Mouse (Mus musculus) limb, embryonic 14.5 days (tissue): ENCODE results near the gene Creb3l2. TPM values are rescaled to one million over a fixed set of nuclear protein-coding genes. Genes with fewer than 3 reads are reported as not detected.
A peak's percentile ranks its signal among the peaks of the same experiment; 100 is the strongest.

Experiments
- ATAC-seq: fragments of 200-750 bp; cut with Nextera tagmentation; 2 replicates; pipeline ENCODE4 v1.8.0; 2017; ENCODE audit warnings: low read depth, moderate number of reproducible peaks, moderate TSS enrichment; ENCODE audit not compliant: low FRiP score
- DNase-seq: peaks from one replicate; pipeline ENCODE4 v3.0.0-alpha.2; 2015; ENCODE audit warnings: low spot score
- H3K27ac ChIP-seq: fragments of 300-500 bp; sonication (generic); replicated peaks from 2 replicates; pipeline ENCODE4 v1.5.1; 2014; ENCODE audit warnings: low read depth, mild to moderate bottlenecking, low read length, moderate library complexity, mixed read lengths
- H3K27me3 ChIP-seq: fragments of 300-500 bp; sonication (generic); 2 replicates; pipeline ENCODE4 v1.6.1; 2014; ENCODE audit warnings: low read length, mixed read lengths; ENCODE audit not compliant: control insufficient read depth, insufficient read depth
- H3K36me3 ChIP-seq: fragments of 300-500 bp; sonication (generic); 2 replicates; pipeline ENCODE4 v1.6.1; 2014; ENCODE audit warnings: mild to moderate bottlenecking, low read length, moderate library complexity, mixed read lengths; ENCODE audit not compliant: control insufficient read depth, insufficient read depth
- H3K4me1 ChIP-seq: fragments of 300-500 bp; sonication (generic); 2 replicates; pipeline ENCODE4 v1.6.1; 2014; ENCODE audit warnings: antibody characterized with exemption, low read length, mixed read lengths; ENCODE audit not compliant: control insufficient read depth, insufficient read depth
- H3K4me2 ChIP-seq: fragments of 300-500 bp; sonication (generic); replicated peaks from 2 replicates; pipeline ENCODE4 v1.6.1; 2014; ENCODE audit warnings: low read depth, mild to moderate bottlenecking, low read length, moderate library complexity; ENCODE audit not compliant: severe bottlenecking
- H3K4me3 ChIP-seq: fragments of 300-500 bp; sonication (generic); replicated peaks from 2 replicates; pipeline ENCODE4 v1.5.1; 2014; ENCODE audit warnings: low read length
- H3K9ac ChIP-seq: fragments of 300-500 bp; sonication (generic); 2 replicates; pipeline ENCODE4 v1.6.1; 2014; ENCODE audit warnings: mild to moderate bottlenecking, low read depth, low read length, moderate library complexity; ENCODE audit not compliant: severe bottlenecking
- H3K9me3 ChIP-seq: fragments of 300-500 bp; sonication (generic); 2 replicates; pipeline ENCODE4 v1.6.1; 2016; ENCODE audit warnings: low read length; ENCODE audit not compliant: control insufficient read depth
- POLR2A ChIP-seq: fragments of 200-500 bp; IDR thresholded peaks from 2 replicates; pipeline ENCODE4 v1.8.0; 2012; ENCODE audit warnings: inconsistent platforms, mild to moderate bottlenecking, moderate library complexity, borderline replicate concordance; ENCODE audit not compliant: insufficient read depth, insufficient read length; ENCODE audit errors: extremely low read depth
- WGBS: fragments of 180-500 bp; shearing (Covaris S2); extraction: QIAGEN DNeasy Blood & Tissue Kit; methylation state at CpG from one replicate; pipeline ENCODE4 v1.1.7; 2014; 5-methylcytosine and 5-hydroxymethylcytosine counted together
- polyA plus RNA-seq, 2 experiments: library from polyadenylated mRNA; depleted of rRNA in 1 of 2; stranded (reverse) in 1 of 2; unstranded in 1 of 2; fragments of >200 nt; fragmentation: Nextera tagmentation in 1 of 2; extraction: Ambion mirVana in 1 of 2; gene quantifications; 2 replicates each; pipeline versions ENCODE4 v1.2.1 to v1.2.3; 2012 to 2014

Gene Creb3l2
- polyA plus RNA-seq, 2 experiments: 44.4 to 51.7 TPM

DNA sequence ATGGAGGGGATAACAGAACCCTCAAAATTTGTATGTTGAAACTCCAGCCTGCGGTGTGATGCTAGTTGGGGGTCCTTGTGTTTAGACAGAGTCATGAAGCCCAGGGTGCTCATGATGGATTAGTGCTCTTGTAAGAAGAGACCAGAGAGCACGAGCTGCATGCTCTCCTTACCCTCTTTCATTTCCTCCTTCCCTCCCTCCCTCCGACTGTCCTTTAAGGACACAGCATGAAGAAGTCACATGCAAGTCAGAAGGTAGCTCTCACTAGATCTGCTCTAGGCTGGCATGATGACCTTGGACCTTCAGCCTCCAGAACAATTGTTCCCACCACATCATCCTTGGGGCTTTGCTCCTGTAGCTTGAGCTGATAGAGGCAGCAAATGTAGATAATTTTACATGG is 30.2 kb downstream of the Creb3l2 start:
- Histone ChIP-seq H3K36me3 (peaks cover 8% of the 10 kb centered on the region; the same call in 1 of the 2 replicates), H3K4me2 (no peak overlapping the region), H3K9ac (no peak overlapping the region), H3K27ac (peak overlapping the region; percentile 35; the same call in 1 of the 2 replicates), H3K4me1 (peaks cover 50% of the 10 kb centered on the region), H3K27me3 (no peaks in the 10 kb centered on the region), H3K9me3 (no peaks in the 10 kb centered on the region), H3K4me3 (no peak overlapping the region)
- no peak for ATAC-seq
- 63% methylated on average over 3 of the region's 3 CpGs for WGBS
- no peak for TF ChIP-seq POLR2A
- no peak for DNase-seq

DNA sequence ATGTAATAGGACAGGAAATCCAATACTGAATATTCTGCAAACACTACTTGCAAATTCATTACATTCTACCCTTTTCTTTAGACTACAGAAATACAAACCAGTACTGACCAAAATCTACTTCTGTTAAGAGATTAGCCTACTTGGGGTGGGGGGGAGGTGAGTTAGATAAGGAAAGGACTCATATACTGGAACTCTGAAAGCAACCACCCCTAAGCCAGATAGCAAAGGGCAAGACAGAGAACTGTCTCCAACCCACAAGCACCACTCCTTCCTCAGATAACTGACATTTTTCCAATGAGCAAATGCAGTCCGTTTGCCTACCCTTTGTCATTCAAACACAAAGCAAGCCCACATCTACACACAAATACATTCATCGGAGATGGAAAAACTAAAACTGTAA is 32.1 kb downstream of the Creb3l2 start:
- peaks cover 41% of the 10 kb centered on the region for H3K4me1 ChIP-seq
- WGBS: 89% methylated on average over 2 of the region's 2 CpGs
- H3K4me3 ChIP-seq: no peak overlapping the region
- H3K9ac ChIP-seq: no peak overlapping the region
- no peak for DNase-seq
- no peak overlapping the region for H3K4me2 ChIP-seq
- no peak for TF ChIP-seq POLR2A
- no peak overlapping the region for H3K27ac ChIP-seq
- no peaks in the 10 kb centered on the region for H3K27me3 ChIP-seq
- no peak for ATAC-seq
- H3K9me3 ChIP-seq: no peaks in the 10 kb centered on the region
- peaks cover 8% of the 10 kb centered on the region; the same call in 1 of the 2 replicates for H3K36me3 ChIP-seq

DNA sequence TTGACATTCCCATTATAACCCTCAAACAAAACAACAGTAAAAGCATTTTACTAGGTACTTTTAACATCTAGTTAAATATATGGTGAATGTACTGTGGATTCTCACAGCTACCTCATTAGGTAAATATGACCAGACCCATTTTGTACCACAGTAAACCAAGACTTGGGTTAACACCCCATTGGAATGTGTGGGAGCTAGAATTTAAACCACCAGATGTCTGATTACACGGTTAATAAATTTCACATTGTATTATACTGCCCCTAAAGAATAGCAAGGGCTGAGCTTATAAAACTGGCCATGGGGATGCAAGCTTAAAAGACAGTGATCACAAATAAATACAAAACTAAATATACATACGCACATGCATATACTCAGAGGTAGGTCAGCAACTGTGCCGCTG is 34.1 kb downstream of the Creb3l2 start:
- peak; percentile 58; the same call in 1 of the 2 replicates for ATAC-seq

DNA sequence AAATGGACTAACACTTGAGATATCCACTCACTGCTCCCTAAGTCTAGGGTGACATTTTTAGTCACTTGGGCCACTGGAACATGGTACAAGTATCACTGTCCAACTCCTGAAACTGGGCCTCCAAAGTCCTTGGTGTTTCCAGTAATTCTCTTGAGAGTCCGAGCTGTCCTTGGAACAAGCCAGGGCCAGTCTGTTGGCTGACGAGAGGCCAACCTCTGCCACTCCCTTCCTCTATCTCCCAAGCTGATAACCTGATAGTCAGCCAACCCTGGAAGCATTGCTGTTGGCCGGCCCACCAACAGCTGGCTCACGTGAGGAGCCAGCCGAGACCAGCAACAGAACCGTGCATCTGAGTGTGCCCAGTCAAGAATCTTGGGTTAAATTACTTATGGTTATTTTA is 35.0 kb downstream of the Creb3l2 start:
- no peak for TF ChIP-seq POLR2A
- peaks cover 8% of the 10 kb centered on the region; the same call in 1 of the 2 replicates for H3K36me3 ChIP-seq
- 86% methylated on average over 6 of the region's 6 CpGs for WGBS
- H3K27ac ChIP-seq: no peak overlapping the region
- H3K4me3 ChIP-seq: no peak overlapping the region
- H3K27me3 ChIP-seq: no peaks in the 10 kb centered on the region
- no peak for DNase-seq
- peaks cover 42% of the 10 kb centered on the region for H3K4me1 ChIP-seq
- no peak overlapping the region for H3K9ac ChIP-seq
- H3K4me2 ChIP-seq: no peak overlapping the region
- ATAC-seq: no peak
- H3K9me3 ChIP-seq: no peaks in the 10 kb centered on the region

More for the DNA sequence above, 34.1 kb downstream of the Creb3l2 start:
- Histone ChIP-seq H3K4me2 (no peak overlapping the region), H3K4me1 (peaks cover 43% of the 10 kb centered on the region), H3K9ac (no peak overlapping the region), H3K27ac (no peak overlapping the region), H3K36me3 (peaks cover 8% of the 10 kb centered on the region; the same call in 1 of the 2 replicates), H3K4me3 (no peak overlapping the region), H3K9me3 (no peaks in the 10 kb centered on the region), H3K27me3 (no peaks in the 10 kb centered on the region)
- 66% methylated on average over 3 of the region's 3 CpGs for WGBS
- no peak for TF ChIP-seq POLR2A
- no peak for DNase-seq

DNA sequence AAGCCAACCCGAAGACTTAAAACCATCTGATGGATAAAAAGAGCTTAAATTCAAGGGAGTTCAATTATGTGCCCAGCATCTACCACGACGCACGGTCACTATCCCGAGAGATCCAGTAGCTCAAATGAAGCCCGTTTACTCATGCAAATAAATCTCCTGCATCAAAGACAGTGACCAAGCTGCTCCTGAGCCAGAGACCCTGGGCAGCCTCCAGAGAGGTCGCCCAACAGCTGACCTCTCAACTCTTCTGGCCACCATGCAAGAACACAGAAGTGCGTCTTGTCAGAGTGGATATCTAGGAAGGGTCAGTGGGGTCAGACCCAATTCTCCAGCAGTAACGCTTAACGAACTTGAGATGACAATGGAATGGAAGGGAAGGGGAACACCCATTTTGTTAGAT is 35.9 kb downstream of the Creb3l2 start:
- Histone ChIP-seq H3K4me1 (peaks cover 42% of the 10 kb centered on the region), H3K4me2 (no peak overlapping the region), H3K9me3 (no peaks in the 10 kb centered on the region), H3K9ac (no peak overlapping the region), H3K4me3 (no peak overlapping the region), H3K27ac (no peak overlapping the region), H3K36me3 (peaks cover 5% of the 10 kb centered on the region; the same call in 1 of the 2 replicates), H3K27me3 (no peaks in the 10 kb centered on the region)
- DNase-seq: no peak
- 63% methylated on average over 10 of the region's 10 CpGs for WGBS
- no peak for TF ChIP-seq POLR2A
- ATAC-seq: no peak

DNA sequence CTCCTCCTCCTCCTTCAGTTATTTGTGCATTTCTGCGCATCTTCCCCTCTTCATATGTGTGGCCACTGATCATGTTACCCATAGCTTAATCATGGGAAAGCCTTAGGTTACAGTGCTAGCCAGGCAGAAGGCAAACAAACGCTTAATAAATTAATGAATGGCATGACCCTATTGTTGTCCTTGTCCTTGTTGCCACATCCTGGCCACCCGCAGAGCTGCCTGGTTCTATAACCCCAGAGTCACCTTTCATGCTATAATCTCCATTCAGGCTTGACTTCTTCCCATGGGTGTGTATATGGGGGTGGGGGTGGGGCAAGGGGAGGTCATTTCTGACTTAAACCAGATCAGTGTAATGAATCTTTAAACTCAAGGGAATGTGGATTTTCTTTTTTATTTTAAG is 37.6 kb downstream of the Creb3l2 start:
- Histone ChIP-seq H3K27me3 (no peaks in the 10 kb centered on the region), H3K4me2 (no peak overlapping the region), H3K27ac (no peak overlapping the region), H3K4me3 (no peak overlapping the region), H3K9ac (no peak overlapping the region), H3K9me3 (no peaks in the 10 kb centered on the region), H3K4me1 (peaks cover 57% of the 10 kb centered on the region), H3K36me3 (peaks cover 9% of the 10 kb centered on the region; the same call in 1 of the 2 replicates)
- 55% methylated on average over 3 of the region's 3 CpGs for WGBS
- TF ChIP-seq POLR2A: no peak
- ATAC-seq (no peak), DNase-seq (no peak)
